Mouse (Mus musculus): Measurements from ENCODE around the gene Ino80. TPM values are rescaled to one million over a fixed set of nuclear protein-coding genes. Genes with fewer than 3 reads are reported as not detected.

Ino80 gene
- polyA plus RNA-seq, 1 experiment from 2014 or later, result 5.1 TPM

DNA sequence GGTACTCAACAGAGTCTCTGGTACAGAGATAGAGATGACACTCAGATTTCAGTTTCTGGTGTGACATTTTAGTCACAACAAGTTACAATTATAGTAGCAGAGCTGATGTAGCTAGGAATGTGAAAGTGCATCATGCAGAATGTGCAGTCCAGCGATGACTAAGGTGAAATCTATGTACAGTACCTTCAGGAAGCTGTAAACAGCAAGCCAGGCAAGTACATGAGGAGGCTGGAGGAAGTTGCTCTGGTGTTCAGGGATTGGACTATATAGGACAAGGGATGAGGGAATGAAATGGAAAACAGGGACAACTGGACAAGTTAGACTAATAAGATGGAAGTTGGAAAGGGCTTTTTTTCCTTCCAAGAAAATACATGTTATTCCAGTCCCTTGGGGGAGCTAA, 89.2 kb downstream of the Ino80 start:
- H3K4me3 ChIP-seq (ENCODE audit: low read depth, low read length), result no peak overlapping the region
- no peaks in the 10 kb centered on the region for H3K4me1 ChIP-seq (ENCODE audit: control insufficient read depth, insufficient read depth, low read length)
- H3K27me3 ChIP-seq (replicated peaks; ENCODE audit: control insufficient read depth, insufficient read depth, low read length), result no peaks in the 10 kb centered on the region
- whole genome bisulfite sequencing, result 81% methylated on average over 1 of the region's 1 CpGs
- H3K9ac ChIP-seq (ENCODE audit: low read depth, low read length), result no peak overlapping the region
- no peaks in the 10 kb centered on the region for H3K9me3 ChIP-seq (ENCODE audit: control insufficient read depth, low read length)
- H3K36me3 ChIP-seq (ENCODE audit: control insufficient read depth, insufficient read depth, low read length), result peaks cover 63% of the 10 kb centered on the region
- no peak overlapping the region for H3K27ac ChIP-seq (replicated peaks; ENCODE audit: low read depth, low read length)
- DNase-seq (ENCODE audit: low spot score), result no peak
- ATAC-seq (ENCODE audit: low read depth), result no peak
- H3K4me2 ChIP-seq (ENCODE audit: low read depth, low read length), result no peak overlapping the region

DNA sequence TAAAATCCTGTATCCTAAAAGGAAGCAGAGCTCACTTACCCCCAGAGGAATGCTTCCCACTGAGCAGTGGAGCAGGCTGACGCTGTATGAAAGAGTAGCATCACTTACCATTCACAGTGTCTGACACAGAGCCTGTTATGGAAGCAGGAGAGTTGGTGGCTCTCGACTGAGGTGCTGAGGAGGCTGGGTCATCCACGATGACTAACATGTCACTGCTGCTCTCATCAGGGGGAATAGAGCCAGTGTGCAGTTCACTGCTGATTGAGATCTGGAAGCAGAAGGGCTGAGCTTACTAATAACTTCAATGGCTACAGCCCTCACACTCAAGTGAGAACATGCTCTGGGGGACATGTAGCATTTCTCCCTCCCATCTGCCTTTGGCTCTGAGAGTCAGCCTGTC, 98.0 kb downstream of the Ino80 start:
- H3K27me3 ChIP-seq (replicated peaks; ENCODE audit: control insufficient read depth, insufficient read depth, low read length), result no peaks in the 10 kb centered on the region
- DNase-seq (ENCODE audit: low spot score) (no peak), ATAC-seq (ENCODE audit: low read depth) (no peak)
- 81% methylated on average over 3 of the region's 3 CpGs for WGBS
- peaks cover 87% of the 10 kb centered on the region for H3K36me3 ChIP-seq (ENCODE audit: control insufficient read depth, insufficient read depth, low read length)
- H3K9ac ChIP-seq (ENCODE audit: low read depth, low read length), result no peak overlapping the region
- H3K4me1 ChIP-seq (ENCODE audit: control insufficient read depth, insufficient read depth, low read length), result no peaks in the 10 kb centered on the region
- no peak overlapping the region for H3K4me3 ChIP-seq (ENCODE audit: low read depth, low read length)
- no peaks in the 10 kb centered on the region for H3K9me3 ChIP-seq (ENCODE audit: control insufficient read depth, low read length)
- H3K27ac ChIP-seq (replicated peaks; ENCODE audit: low read depth, low read length), result no peak overlapping the region
- H3K4me2 ChIP-seq (ENCODE audit: low read depth, low read length), result no peak overlapping the region

DNA sequence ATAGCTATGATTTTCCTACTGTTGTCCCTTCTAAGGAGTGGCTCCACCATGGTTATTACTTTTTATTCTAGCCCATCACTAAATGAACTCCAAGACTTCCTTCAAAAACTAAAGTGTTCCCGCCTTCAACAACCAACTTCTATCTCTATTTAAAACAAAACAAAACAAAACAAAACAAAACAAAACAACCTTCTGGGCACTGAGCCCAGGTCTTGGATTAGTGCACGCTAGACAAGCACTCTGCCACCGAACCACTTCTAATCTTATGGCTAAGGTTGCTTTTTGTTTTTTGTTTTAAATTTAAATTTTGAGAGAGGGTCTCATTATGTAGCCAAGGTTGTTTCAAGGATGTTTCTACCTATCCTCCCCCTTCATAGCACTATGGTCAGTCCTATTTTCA, 99.7 kb downstream of the Ino80 start:
- Histone ChIP-seq H3K9ac (ENCODE audit: low read depth, low read length) (no peak overlapping the region), H3K27ac (replicated peaks; ENCODE audit: low read depth, low read length) (no peak overlapping the region), H3K9me3 (ENCODE audit: control insufficient read depth, low read length) (no peaks in the 10 kb centered on the region), H3K4me3 (ENCODE audit: low read depth, low read length) (no peak overlapping the region), H3K27me3 (replicated peaks; ENCODE audit: control insufficient read depth, insufficient read depth, low read length) (no peaks in the 10 kb centered on the region), H3K4me2 (ENCODE audit: low read depth, low read length) (no peak overlapping the region), H3K36me3 (ENCODE audit: control insufficient read depth, insufficient read depth, low read length) (peaks cover 93% of the 10 kb centered on the region), H3K4me1 (ENCODE audit: control insufficient read depth, insufficient read depth, low read length) (no peaks in the 10 kb centered on the region)
- WGBS, result 90% methylated on average over 3 of the region's 3 CpGs
- ATAC-seq (ENCODE audit: low read depth) (no peak), DNase-seq (ENCODE audit: low spot score) (no peak)

- 71% methylated on average over 9 of the region's 9 CpGs for WGBS
- Histone ChIP-seq H3K9me3 (ENCODE audit: control insufficient read depth, low read length) (no peaks in the 10 kb centered on the region), H3K4me1 (ENCODE audit: control insufficient read depth, insufficient read depth, low read length) (no peaks in the 10 kb centered on the region), H3K4me2 (ENCODE audit: low read depth, low read length) (no peak overlapping the region), H3K27ac (replicated peaks; ENCODE audit: low read depth, low read length) (no peak overlapping the region), H3K36me3 (ENCODE audit: control insufficient read depth, insufficient read depth, low read length) (peaks cover 93% of the 10 kb centered on the region), H3K27me3 (replicated peaks; ENCODE audit: control insufficient read depth, insufficient read depth, low read length) (no peaks in the 10 kb centered on the region), H3K9ac (ENCODE audit: low read depth, low read length) (no peak overlapping the region), H3K4me3 (ENCODE audit: low read depth, low read length) (no peak overlapping the region)
- no peak for DNase-seq (ENCODE audit: low spot score)
- ATAC-seq (ENCODE audit: low read depth), result no peak
Observed at GRCm38 (mm10) chr2:119377286-119377685, 100.2 kb downstream of the Ino80 start.

DNA sequence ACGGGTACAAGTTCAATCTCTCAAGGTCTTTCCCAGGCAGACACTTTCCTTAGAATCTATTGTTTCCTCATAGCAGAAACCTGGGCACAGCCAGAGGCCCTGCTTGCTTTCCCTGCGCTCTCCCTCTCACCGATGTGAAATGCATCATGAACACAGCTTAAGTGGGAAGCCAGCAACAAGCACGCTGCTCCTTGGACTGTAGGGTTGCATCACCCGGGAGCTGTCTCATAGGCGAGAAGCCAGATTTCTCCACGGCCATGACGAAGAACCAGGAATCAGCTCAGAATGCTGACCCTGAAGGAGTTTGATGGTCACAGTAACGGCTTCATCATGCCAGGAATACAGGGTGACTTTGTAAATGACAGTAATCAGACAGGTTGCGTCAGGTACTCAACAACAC, 107.4 kb downstream of the Ino80 start:
- H3K4me3 ChIP-seq (ENCODE audit: low read depth, low read length), result no peak overlapping the region
- H3K4me1 ChIP-seq (ENCODE audit: control insufficient read depth, insufficient read depth, low read length), result no peaks in the 10 kb centered on the region
- no peaks in the 10 kb centered on the region for H3K27me3 ChIP-seq (replicated peaks; ENCODE audit: control insufficient read depth, insufficient read depth, low read length)
- WGBS, result 95% methylated on average over 10 of the region's 10 CpGs
- H3K36me3 ChIP-seq (ENCODE audit: control insufficient read depth, insufficient read depth, low read length), result peaks cover 49% of the 10 kb centered on the region
- DNase-seq (ENCODE audit: low spot score) (no peak), ATAC-seq (ENCODE audit: low read depth) (no peak)
- H3K4me2 ChIP-seq (ENCODE audit: low read depth, low read length), result no peak overlapping the region
- no peak overlapping the region for H3K27ac ChIP-seq (replicated peaks; ENCODE audit: low read depth, low read length)
- H3K9ac ChIP-seq (ENCODE audit: low read depth, low read length), result no peak overlapping the region
- H3K9me3 ChIP-seq (ENCODE audit: control insufficient read depth, low read length), result no peaks in the 10 kb centered on the region

- no peak for ATAC-seq (ENCODE audit: low read depth)
- H3K4me2 ChIP-seq (ENCODE audit: low read depth, low read length), result no peak overlapping the region
- WGBS, result 75% methylated on average over 3 of the region's 3 CpGs
- H3K4me3 ChIP-seq (ENCODE audit: low read depth, low read length), result no peak overlapping the region
- no peak overlapping the region for H3K27ac ChIP-seq (replicated peaks; ENCODE audit: low read depth, low read length)
- no peaks in the 10 kb centered on the region for H3K27me3 ChIP-seq (replicated peaks; ENCODE audit: control insufficient read depth, insufficient read depth, low read length)
- no peaks in the 10 kb centered on the region for H3K9me3 ChIP-seq (ENCODE audit: control insufficient read depth, low read length)
- no peak for DNase-seq (ENCODE audit: low spot score)
- no peak overlapping the region for H3K9ac ChIP-seq (ENCODE audit: low read depth, low read length)
- H3K4me1 ChIP-seq (ENCODE audit: control insufficient read depth, insufficient read depth, low read length), result no peaks in the 10 kb centered on the region
- peaks cover 23% of the 10 kb centered on the region for H3K36me3 ChIP-seq (ENCODE audit: control insufficient read depth, insufficient read depth, low read length)
Observed at GRCm38 (mm10) chr2:119367346-119367745, 110.1 kb downstream of the Ino80 start.

GRCm38 (mm10) chr2:119364969-119365368, 112.5 kb downstream of the Ino80 start:
- H3K9me3 ChIP-seq (ENCODE audit: control insufficient read depth, low read length), result peaks cover 19% of the 10 kb centered on the region; the same call in 1 of the 2 replicates
- no peak overlapping the region for H3K9ac ChIP-seq (ENCODE audit: low read depth, low read length)
- H3K27ac ChIP-seq (replicated peaks; ENCODE audit: low read depth, low read length), result no peak overlapping the region
- H3K27me3 ChIP-seq (replicated peaks; ENCODE audit: control insufficient read depth, insufficient read depth, low read length), result no peaks in the 10 kb centered on the region
- no peaks in the 10 kb centered on the region for H3K4me1 ChIP-seq (ENCODE audit: control insufficient read depth, insufficient read depth, low read length)
- no peaks in the 10 kb centered on the region; the same call in 1 of the 2 replicates for H3K36me3 ChIP-seq (ENCODE audit: control insufficient read depth, insufficient read depth, low read length)
- ATAC-seq (ENCODE audit: low read depth) (no peak), DNase-seq (ENCODE audit: low spot score) (peak; percentile 9)
- no peak overlapping the region for H3K4me2 ChIP-seq (ENCODE audit: low read depth, low read length)
- 91% methylated on average over 3 of the region's 3 CpGs for WGBS
- no peak overlapping the region for H3K4me3 ChIP-seq (ENCODE audit: low read depth, low read length)

DNA sequence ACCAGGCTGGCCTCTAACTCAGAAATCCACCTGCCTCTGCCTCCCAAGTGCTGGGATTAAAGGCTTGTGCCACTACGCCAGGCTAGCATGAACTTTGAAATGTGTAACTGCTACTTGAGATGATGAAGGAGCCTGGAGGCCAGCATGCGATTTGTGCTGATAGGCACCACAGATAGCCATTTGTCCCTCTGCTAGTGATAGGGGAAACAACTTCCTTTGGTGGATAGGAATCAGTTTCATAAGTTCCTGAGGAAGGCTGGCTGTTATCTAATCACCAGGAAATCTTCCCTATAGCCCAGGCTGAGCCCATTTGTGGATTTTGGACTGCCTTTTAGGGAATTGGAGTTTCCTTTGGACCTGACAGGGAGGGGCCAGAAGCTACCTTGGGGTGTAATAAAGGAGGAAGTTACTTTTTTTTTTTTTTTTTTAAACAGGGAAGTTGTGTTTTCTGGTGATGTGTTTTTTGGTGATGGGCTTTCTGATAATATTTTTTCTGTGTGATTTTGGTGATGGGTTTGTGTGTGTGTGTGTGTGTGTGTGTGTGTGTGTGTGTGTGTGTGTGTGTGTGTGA, 117.7 kb downstream of the Ino80 start:
- Histone ChIP-seq H3K4me1 (ENCODE audit: control insufficient read depth, insufficient read depth, low read length) (no peaks in the 10 kb centered on the region), H3K36me3 (ENCODE audit: control insufficient read depth, insufficient read depth, low read length) (no peaks in the 10 kb centered on the region), H3K27ac (replicated peaks; ENCODE audit: low read depth, low read length) (no peak overlapping the region), H3K27me3 (replicated peaks; ENCODE audit: control insufficient read depth, insufficient read depth, low read length) (no peaks in the 10 kb centered on the region), H3K4me3 (ENCODE audit: low read depth, low read length) (no peak overlapping the region), H3K4me2 (ENCODE audit: low read depth, low read length) (no peak overlapping the region), H3K9ac (ENCODE audit: low read depth, low read length) (no peak overlapping the region), H3K9me3 (ENCODE audit: control insufficient read depth, low read length) (peaks cover 22% of the 10 kb centered on the region)
- WGBS, result 78% methylated on average over 2 of the region's 2 CpGs
- ATAC-seq (ENCODE audit: low read depth) (no peak), DNase-seq (ENCODE audit: low spot score) (no peak)

- H3K9ac ChIP-seq (ENCODE audit: low read depth, low read length), result no peak overlapping the region
- no peak for DNase-seq (ENCODE audit: low spot score)
- no peak overlapping the region for H3K27ac ChIP-seq (replicated peaks; ENCODE audit: low read depth, low read length)
- H3K27me3 ChIP-seq (replicated peaks; ENCODE audit: control insufficient read depth, insufficient read depth, low read length), result no peaks in the 10 kb centered on the region
- no peaks in the 10 kb centered on the region for H3K36me3 ChIP-seq (ENCODE audit: control insufficient read depth, insufficient read depth, low read length)
- no peak overlapping the region for H3K4me3 ChIP-seq (ENCODE audit: low read depth, low read length)
- peaks cover 22% of the 10 kb centered on the region for H3K9me3 ChIP-seq (ENCODE audit: control insufficient read depth, low read length)
- no peak for ATAC-seq (ENCODE audit: low read depth)
- WGBS, result 87% methylated on average over 6 of the region's 6 CpGs
- no peaks in the 10 kb centered on the region for H3K4me1 ChIP-seq (ENCODE audit: control insufficient read depth, insufficient read depth, low read length)
- H3K4me2 ChIP-seq (ENCODE audit: low read depth, low read length), result no peak overlapping the region
Observed at GRCm38 (mm10) chr2:119358249-119358648, 119.2 kb downstream of the Ino80 start.

Data from embryonic facial prominence, embryonic 14.5 days (tissue).